Mouse (Mus musculus) testis, postnatal 10 days (tissue): ENCODE results near the gene Pdpn.

Source experiments
- DNase-seq: peaks from one replicate; pipeline ENCODE4 v3.0.0; 2021; ENCODE audit warnings: low spot score

Gene Pdpn

DNA sequence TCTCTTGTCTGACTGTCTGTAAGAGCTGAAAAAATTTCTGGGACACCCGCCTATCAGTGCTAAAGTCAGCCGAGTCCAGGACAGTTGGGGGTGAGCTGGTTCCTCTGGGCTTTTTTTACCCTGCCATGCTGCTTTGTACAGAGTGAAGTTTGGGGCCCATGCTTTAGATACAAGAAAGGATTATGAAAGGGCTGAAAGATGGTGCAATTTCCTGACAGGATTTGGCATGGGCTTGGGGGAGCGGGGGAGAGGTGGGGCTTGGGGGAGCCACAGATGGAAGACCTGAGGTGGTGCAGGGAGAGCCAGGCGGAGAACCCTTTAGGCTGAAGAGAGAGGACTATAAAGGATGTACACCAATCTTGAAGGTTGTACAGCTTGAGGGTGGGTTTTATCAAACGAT, 60.2 kb downstream of the Pdpn start:
- DNase-seq: no peak

DNA sequence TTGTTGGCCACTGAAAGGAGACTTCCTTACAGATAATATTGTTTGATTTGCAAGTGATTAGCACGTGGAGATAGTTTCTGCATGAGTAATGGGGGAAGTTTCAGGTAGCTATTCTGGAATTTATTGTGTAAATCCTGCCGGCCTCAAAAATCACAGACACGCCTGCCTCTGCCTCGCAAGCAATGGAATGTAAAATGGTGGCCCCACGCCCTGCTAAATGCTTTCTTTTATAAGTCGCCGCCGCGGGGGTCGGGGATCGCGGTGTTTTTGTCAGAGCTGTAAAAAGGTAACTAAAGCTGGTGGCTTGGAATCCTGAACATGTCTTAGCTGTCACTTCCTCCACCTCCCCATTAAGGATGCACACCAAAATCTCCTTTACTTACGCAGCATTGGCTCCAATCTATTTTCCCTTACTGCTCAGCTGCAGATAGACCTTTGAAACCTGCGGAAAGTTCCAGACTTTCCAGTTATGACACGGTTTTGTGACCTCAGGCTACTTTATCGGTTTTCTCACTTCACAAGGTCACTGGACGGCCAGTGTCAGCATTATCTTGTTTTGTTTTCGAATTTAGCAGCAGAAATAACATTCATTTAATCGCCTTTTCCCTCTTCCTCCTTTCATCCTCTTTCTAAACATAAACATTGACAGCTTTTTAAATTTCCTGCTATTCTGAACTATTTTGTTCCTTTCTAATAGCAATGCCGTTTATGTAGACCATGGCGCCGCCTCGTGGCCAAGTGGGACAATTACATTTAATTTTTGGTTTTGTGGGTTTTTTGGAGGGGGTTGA, 60.9 kb downstream of the Pdpn start:
- peak; percentile 82 for DNase-seq

DNA sequence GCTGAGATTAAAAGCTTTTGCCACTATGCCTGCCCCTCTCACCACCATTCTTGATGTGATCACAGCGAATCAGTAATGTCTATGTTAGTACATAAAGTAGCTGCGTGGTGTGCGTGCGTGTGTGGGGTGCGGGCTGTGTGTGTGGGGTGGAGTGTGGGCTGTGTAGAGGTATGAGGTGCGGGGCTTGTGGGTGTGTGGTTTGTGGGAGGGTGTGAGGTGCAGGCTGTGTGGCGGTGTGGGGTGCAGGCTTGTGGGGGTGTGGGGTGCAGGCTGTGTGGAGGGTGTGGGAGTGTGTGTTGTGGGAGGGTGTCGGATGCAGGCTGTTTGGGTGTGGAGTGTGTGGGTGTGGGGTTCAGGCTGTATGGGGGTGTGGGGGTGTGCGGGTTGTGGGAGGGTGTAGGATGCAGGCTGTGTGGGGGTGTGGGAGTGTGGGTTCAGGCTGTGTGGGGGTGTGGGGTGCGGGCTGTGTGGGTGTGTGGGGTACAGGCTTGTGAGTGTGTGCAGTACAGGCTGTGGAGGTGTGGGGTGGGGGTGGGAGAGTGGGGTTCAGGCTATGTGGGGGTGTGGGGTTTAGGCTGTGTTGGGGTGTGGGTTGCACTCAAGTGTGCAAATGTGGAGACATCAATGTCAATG, 67.5 kb downstream of the Pdpn start:
- no peak for DNase-seq

DNA sequence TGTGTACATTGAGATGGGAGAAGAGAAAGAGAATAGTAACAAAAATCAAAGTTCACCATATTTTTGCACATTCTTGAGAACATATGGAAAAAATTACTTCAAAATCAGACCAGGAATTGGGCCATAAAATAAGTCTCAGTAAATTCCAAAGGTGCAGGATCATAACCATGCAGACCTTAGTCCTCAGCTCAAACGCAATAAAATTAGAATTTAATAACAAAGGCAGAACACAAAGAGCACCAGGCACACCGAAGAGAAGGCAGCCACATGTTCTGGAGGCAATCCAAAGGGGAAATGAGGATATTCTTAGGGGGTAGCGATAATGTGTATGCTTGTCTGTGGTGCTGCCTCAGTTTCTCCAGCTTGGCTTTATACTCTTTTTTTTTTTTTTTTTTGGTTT, 68.3 kb downstream of the Pdpn start:
- no peak for DNase-seq

DNA sequence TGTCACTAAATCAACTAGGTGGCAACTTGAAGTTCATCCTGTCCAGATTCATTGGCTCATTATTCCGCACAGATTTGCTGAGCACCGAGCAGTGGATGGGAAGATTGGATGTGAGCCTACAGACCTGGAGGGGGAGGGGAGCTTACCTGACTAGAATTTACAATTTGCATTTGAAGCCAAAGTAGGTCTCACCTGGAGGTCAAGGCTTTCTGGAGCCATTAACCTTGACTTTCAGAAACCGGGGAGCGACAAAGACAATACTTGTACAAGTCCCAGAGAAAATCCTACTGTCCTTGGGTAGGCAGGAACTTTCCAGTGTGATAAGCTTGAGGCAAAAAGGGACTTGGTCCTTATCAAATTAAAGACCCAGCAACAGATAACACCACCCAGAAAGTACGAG, 71.4 kb downstream of the Pdpn start:
- DNase-seq: no peak

DNA sequence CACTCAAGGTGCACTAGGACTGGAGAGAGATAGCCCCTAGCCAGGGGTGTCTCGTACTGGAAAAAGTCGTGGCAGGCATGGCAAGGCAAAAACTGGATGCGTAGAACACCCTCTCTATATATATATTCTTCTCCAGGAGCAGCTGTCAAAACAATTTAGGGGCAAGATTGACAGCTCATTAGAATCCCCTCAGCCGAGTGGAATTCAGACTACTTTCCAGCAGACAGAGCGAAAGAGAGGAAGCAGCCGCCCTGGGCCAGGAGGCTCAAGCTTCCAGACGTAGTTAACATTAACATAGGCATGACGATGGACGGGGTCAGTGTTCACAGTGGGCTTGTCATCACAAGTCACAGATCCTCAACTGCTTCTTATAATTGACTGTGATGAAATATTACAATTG, 73.5 kb downstream of the Pdpn start:
- DNase-seq: no peak

DNA sequence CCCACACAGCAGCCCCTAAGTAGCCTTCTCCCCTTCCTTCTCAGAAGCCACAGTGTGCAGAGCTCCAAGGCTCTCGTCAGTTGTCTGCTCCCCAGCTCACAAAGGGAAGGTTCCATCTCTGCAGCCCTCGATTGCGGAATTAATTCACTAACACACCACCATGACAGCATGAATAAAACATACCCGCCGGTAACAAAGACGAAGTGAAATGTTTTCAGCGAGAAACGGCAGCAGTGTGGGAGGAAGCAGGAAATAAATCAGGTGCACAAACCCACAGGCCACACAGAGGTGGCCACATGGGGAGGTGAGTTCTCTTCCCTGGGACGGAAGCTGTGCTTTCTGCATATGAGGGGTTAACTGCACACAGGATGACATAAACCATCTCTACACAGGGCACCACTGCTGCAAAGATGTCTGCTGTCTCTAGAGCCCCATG, 80.0 kb downstream of the Pdpn start:
- no peak for DNase-seq

DNA sequence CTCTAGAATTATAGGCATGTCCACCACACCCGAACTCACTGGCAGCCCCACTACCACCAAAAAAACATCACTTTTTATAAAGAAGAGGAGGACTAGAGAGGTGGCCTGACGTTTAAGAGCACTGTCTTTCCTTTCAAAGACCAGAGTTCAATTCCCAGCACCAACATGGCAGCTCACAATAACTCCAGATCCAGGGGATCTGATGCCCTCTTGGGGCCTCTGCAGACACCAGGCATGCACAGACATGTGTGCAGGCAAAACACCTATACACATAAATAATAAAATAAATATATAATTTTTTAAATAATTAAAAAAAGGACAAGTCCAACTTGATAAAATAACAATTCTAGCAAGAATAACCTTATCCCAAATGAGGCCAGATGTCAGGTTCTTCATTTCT, 80.5 kb downstream of the Pdpn start:
- no peak for DNase-seq
